Mouse (Mus musculus): Measurements from ENCODE around the gene Ppfia3.

Ppfia3 gene

GRCm38 (mm10) chr7:45308551-45309240 is 58.1 kb downstream of the Ppfia3 start:
- no peak for DNase-seq

GRCm38 (mm10) chr7:45305275-45305674 is 61.5 kb downstream of the Ppfia3 start:
- DNase-seq: peak; percentile 86

GRCm38 (mm10) chr7:45304869-45305268 is 62.0 kb downstream of the Ppfia3 start:
- DNase-seq: no peak

GRCm38 (mm10) chr7:45302626-45303025 is 64.2 kb downstream of the Ppfia3 start:
- no peak for DNase-seq

- peak; percentile 53 for DNase-seq
Observed at GRCm38 (mm10) chr7:45300270-45300669, 66.5 kb downstream of the Ppfia3 start.

GRCm38 (mm10) chr7:45299752-45300151 is 67.1 kb downstream of the Ppfia3 start:
- no peak for DNase-seq

GRCm38 (mm10) chr7:45297563-45297962 is 69.3 kb downstream of the Ppfia3 start:
- no peak for DNase-seq

- no peak for DNase-seq
Observed at GRCm38 (mm10) chr7:45296626-45297025, 70.2 kb downstream of the Ppfia3 start.
